Mouse (Mus musculus): ENCODE measurements around the gene Sik3.

- TF ChIP-seq CTCF (IDR thresholded peaks at IDR 0.05) (no peak), EP300 (IDR thresholded peaks at IDR 0.05; ENCODE audit: insufficient read depth, low read depth, low read length) (no peak), POLR2A (IDR thresholded peaks at IDR 0.05; ENCODE audit: insufficient read depth, low read depth, low read length) (no peak)
Observed at GRCm38 (mm10) chr9:46243584-46243983, 231.0 kb downstream of the Sik3 start.
